Mouse (Mus musculus) Patski (cell line): Measurements from ENCODE around the gene Rab43. TPM values are rescaled to one million over a fixed set of nuclear protein-coding genes. Genes with fewer than 3 reads are reported as not detected.
"Not testable (repeated sequence)": the region's sequence is repeated elsewhere in the genome, so short reads cannot be mapped to it uniquely, and the experiment has no call there.

Experiments used
- ATAC-seq: fragments of 100-300 bp; one replicate; pipeline ENCODE4 v1.8.0; 2021
- CTCF ChIA-PET: fragments of 350-600 bp; sonication (Branson Sonifier 250); formaldehyde crosslinking; loops from one replicate; lab custom pipeline; 2022; ENCODE audit warnings: inconsistent platforms; lab: Charles Lee
- POLR2A ChIA-PET: fragments of 350-600 bp; sonication (Branson Sonifier 250); formaldehyde crosslinking; loops from one replicate; lab custom pipeline; 2022; ENCODE audit warnings: antibody characterized with exemption, inconsistent platforms; lab: Charles Lee
- DNase-seq: peaks from one replicate; pipeline ENCODE4 v3.0.0-alpha.2; 2011; ENCODE audit warnings: low read depth, low spot score
- H3K27me3 ChIP-seq: fragments of 371-371 bp; one replicate; pipeline ENCODE4 v1.5.1; 2021
- CTCF ChIP-seq: fragments of 100-300 bp; IDR thresholded peaks from one replicate; pipeline ENCODE4 v1.5.1; 2021
- in situ Hi-C: fragments of 300-500 bp; cut with MboI; formaldehyde crosslinking; loops from 3 replicates; pipeline ENCODE4 v1.11.1; 2018; ENCODE audit warnings: low pct_unique_long_range_greater_than_20kb, mixed read lengths
- polyA plus RNA-seq: library from polyadenylated mRNA; unstranded; gene quantifications from one replicate; pipeline ENCODE4 v1.2.3, GENCODE M21; 2021

Rab43 gene
- polyA plus RNA-seq, 1 experiment from 2014 or later: 26.7 TPM

- no peak for DNase-seq
- in situ Hi-C loops: no loop called here
- ChIA-PET CTCF (no interaction called here), POLR2A (no interaction called here)
- H3K27me3 ChIP-seq: peaks cover 9% of the 10 kb centered on the region
- ATAC-seq: no peak
- no peak for TF ChIP-seq CTCF
These were observed 37.1 kb downstream of the Rab43 start for GRCm38 (mm10) chr6:87774909-87775308.

- ChIA-PET POLR2A (no interaction called here), CTCF (no interaction called here)
- no peak for TF ChIP-seq CTCF
- ATAC-seq (no peak), DNase-seq (no peak)
- in situ Hi-C loops: no loop called here
- H3K27me3 ChIP-seq: peaks cover 9% of the 10 kb centered on the region
These were observed 37.5 kb downstream of the Rab43 start for GRCm38 (mm10) chr6:87774466-87774865.

GRCm38 (mm10) chr6:87770626-87771025 lies 41.3 kb downstream of the Rab43 start:
- H3K27me3 ChIP-seq: peaks cover 9% of the 10 kb centered on the region
- DNase-seq (no peak), ATAC-seq (no peak)
- in situ Hi-C loops: no loop called here
- ChIA-PET CTCF (no interaction called here), POLR2A (no interaction called here)
- TF ChIP-seq CTCF: no peak

GRCm38 (mm10) chr6:87764296-87764695 lies 47.7 kb downstream of the Rab43 start:
- DNase-seq, in situ Hi-C loops, ATAC-seq, H3K27me3 ChIP-seq, POLR2A ChIA-PET: not testable (repeated sequence)
- CTCF ChIA-PET: interaction anchor here (1.0 to 1.4 kb wide), 2 partner anchors 45 to 234 kb away, joined by 3 read pairs; no protein-coding TSS in a partner anchor

- POLR2A ChIA-PET: interaction anchor here (0.6 to 1.3 kb wide), 2 partner anchors 11 to 988 kb away, joined by 3 read pairs; no protein-coding TSS in a partner anchor
- no peaks in the 10 kb centered on the region for H3K27me3 ChIP-seq
- ATAC-seq (peak; percentile 39), DNase-seq (no peak)
- in situ Hi-C loops: no loop called here
- CTCF ChIA-PET: interaction anchor here (1.0 to 1.4 kb wide), 2 partner anchors 46 to 234 kb away, joined by 3 read pairs; no protein-coding TSS in a partner anchor
- TF ChIP-seq CTCF: peak; percentile 72
These were observed 48.3 kb downstream of the Rab43 start for GRCm38 (mm10) chr6:87763376-87764280.

- TF ChIP-seq CTCF: no peak
- in situ Hi-C loops: no loop called here
- CTCF ChIA-PET: no interaction called here
- POLR2A ChIA-PET: interaction anchor here (1.3 kb wide), 1 partner anchor 9 kb away, joined by 3 read pairs; no protein-coding TSS in a partner anchor
- ATAC-seq (no peak), DNase-seq (no peak)
- no peaks in the 10 kb centered on the region for H3K27me3 ChIP-seq
These were observed 49.8 kb downstream of the Rab43 start for GRCm38 (mm10) chr6:87762161-87762560.

GRCm38 (mm10) chr6:87759850-87760249 lies 52.1 kb downstream of the Rab43 start:
- ChIA-PET POLR2A (no interaction called here), CTCF (no interaction called here)
- no peaks in the 10 kb centered on the region for H3K27me3 ChIP-seq
- DNase-seq (no peak), ATAC-seq (no peak)
- in situ Hi-C loops: no loop called here
- TF ChIP-seq CTCF: no peak

- CTCF ChIA-PET: no interaction called here
- DNase-seq: no peak
- no peak for ATAC-seq
- POLR2A ChIA-PET: no interaction called here
- no peak for TF ChIP-seq CTCF
- in situ Hi-C loops: no loop called here
- H3K27me3 ChIP-seq: no peaks in the 10 kb centered on the region
These were observed 52.6 kb downstream of the Rab43 start for GRCm38 (mm10) chr6:87759404-87759803.

- ChIA-PET POLR2A (no interaction called here), CTCF (no interaction called here)
- no peak for DNase-seq
- H3K27me3 ChIP-seq: peaks cover 1% of the 10 kb centered on the region
- in situ Hi-C loops: no loop called here
- TF ChIP-seq CTCF: no peak
- ATAC-seq: no peak
These were observed 55.1 kb downstream of the Rab43 start for GRCm38 (mm10) chr6:87756896-87757295.

- in situ Hi-C loops: no loop called here
- no peak for TF ChIP-seq CTCF
- POLR2A ChIA-PET: interaction anchor here (0.6 kb wide), 1 partner anchor 663 kb away, joined by 3 read pairs; no protein-coding TSS in a partner anchor
- DNase-seq: no peak
- ATAC-seq: no peak
- H3K27me3 ChIP-seq: peaks cover 9% of the 10 kb centered on the region
- CTCF ChIA-PET: no interaction called here
These were observed 56.8 kb downstream of the Rab43 start for GRCm38 (mm10) chr6:87755196-87755595.

GRCm38 (mm10) chr6:87751574-87751973 lies 60.4 kb downstream of the Rab43 start:
- no peak for TF ChIP-seq CTCF
- ChIA-PET CTCF (no interaction called here), POLR2A (no interaction called here)
- in situ Hi-C loops: no loop called here
- ATAC-seq (no peak), DNase-seq (no peak)
- peaks cover 9% of the 10 kb centered on the region for H3K27me3 ChIP-seq
